Mouse (Mus musculus): Measurements from ENCODE around the gene Foxn3.

GRCm38 (mm10) chr12:99303581-99303980, 259.8 kb downstream of the Foxn3 start:
- TF ChIP-seq POLR2A (IDR thresholded peaks at IDR 0.05; ENCODE audit: low read depth, low read length) (no peak), CTCF (IDR thresholded peaks at IDR 0.05; ENCODE audit: extremely low read depth, insufficient read depth, insufficient read length, insufficient replicate concordance) (no peak)

Measured in spleen, adult 2 months (tissue).